Mouse (Mus musculus) ES-Bruce4 (cell line): ENCODE measurements at regions not wholly inside any gene's neighbourhood (a gene's known extent, or its start where the extent isn't known, plus 50 kb on each side); places are given as distances from the start of the nearest gene placed in this dataset.

Experiments
- CTCF ChIP-seq: IDR thresholded peaks from one replicate; pipeline ENCODE4 v1.8.1; 2011; ENCODE audit warnings: low read depth, low read length
- POLR2A ChIP-seq: IDR thresholded peaks from one replicate; pipeline ENCODE4 v1.8.1; 2011; ENCODE audit warnings: low read length; ENCODE audit not compliant: insufficient read depth

DNA sequence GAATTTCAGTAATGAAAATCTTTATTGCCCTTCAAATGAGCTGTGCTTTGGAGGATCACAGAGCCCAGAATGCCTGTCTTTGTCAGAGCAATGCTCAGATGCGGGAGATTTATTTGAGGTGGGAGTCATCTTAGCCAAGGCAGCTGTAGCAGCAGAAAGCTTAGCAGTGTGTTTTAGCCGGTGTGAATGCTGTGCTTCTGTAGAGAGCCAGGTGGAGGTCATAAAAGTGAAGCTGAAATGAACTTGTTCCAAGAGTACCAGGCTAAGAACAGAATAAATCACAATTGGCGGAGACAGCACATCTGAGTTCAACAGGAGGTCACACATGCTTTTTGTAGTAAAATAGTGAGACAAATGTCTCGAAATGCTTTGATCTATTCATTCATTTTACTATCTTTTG, 539.3 kb upstream of the Sox11 start:
- TF ChIP-seq CTCF = no peak
- no peak for TF ChIP-seq POLR2A
